Mouse (Mus musculus): ENCODE measurements around the gene Gm11492. TPM values are rescaled to one million over a fixed set of nuclear protein-coding genes. Genes with fewer than 3 reads are reported as not detected.

Gm11492 gene
- polyA plus RNA-seq, 1 experiment from 2014 or later: not detected

- WGBS (ENCODE audit: insufficient replicate concordance): under 1% methylated on average over 61 of the region's 61 CpGs
- peak; percentile 98 for ATAC-seq (ENCODE audit: insufficient read depth)
- Histone ChIP-seq H3K27ac (replicated peaks) (peak within 1 kb of the TSS; percentile 96), H3K9me3 (replicated peaks) (no peaks in the 10 kb centered on the region), H3K36me3 (replicated peaks) (peaks cover 12% of the 10 kb centered on the region), H3K27me3 (no peaks in the 10 kb centered on the region), H3K9ac (peak within 1 kb of the TSS; percentile 81), H3K4me2 (peak within 1 kb of the TSS; percentile 87), H3K4me1 (replicated peaks) (peaks cover 63% of the 10 kb centered on the region), H3K4me3 (replicated peaks) (peak within 1 kb of the TSS; percentile 74)
Measured at GRCm38 (mm10) chr11:87591526-87592353, 25.3 kb downstream of the Gm11492 start, which contains the start of gene Mtmr4. TSS of gene Mtmr4 (plus strand) at chr11:87592162.

GRCm38 (mm10) chr11:87592354-87592695 is 25.9 kb downstream of the Gm11492 start:
- under 1% methylated on average over 15 of the region's 15 CpGs for WGBS (ENCODE audit: insufficient replicate concordance)
- peaks cover 67% of the 10 kb centered on the region for H3K4me1 ChIP-seq (replicated peaks)
- ATAC-seq (ENCODE audit: insufficient read depth): no peak

DNA sequence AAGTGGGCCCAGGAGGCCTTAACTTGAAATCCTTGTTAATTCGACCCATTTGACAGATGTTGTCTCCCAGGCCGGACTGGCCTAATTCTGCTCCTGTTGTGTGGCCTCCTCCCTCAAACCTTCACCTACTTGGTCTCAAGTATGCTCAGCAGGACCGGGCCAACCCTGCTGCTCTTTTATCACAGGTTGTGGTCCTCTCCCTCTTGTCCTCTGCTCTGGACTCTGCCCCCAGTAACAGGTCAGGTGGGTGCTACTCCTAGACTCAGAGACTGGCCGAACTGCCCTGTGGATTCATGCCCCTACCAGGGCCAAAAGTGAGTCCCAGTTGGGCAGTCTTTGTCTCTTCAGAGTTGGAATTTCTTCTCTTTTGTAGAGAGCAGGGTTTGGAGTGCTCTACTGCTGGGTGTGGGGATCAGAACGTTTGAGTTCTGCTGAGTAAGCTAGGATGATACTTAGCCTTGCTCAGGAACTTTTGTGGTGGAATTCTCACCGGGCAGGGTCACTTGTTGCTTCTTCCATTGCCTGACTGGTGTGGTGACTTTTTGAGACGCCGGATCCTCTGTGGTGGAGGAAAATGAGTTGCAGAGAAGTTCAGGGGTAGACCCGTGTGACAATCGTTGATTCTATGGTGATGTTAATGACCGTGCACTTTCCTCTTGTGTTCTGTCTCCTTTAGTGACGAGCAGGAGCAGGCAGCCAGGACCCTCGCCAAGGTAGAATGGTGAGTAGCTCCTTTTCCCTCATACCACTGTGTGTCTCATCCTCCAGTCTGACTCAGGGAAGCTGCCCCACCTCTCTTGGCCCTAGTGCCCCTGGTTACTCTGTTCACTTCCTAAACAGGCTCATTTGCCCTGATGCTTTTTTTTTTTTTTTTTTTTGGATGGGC is 26.5 kb downstream of the Gm11492 start:
- peaks cover 67% of the 10 kb centered on the region for H3K4me1 ChIP-seq (replicated peaks)

More at GRCm38 (mm10) chr11:87592354-87592695, 25.9 kb downstream of the Gm11492 start:
- no peaks in the 10 kb centered on the region for H3K9me3 ChIP-seq (replicated peaks)
- peak overlapping the region; percentile 79 for H3K9ac ChIP-seq
- peak overlapping the region; percentile 74 for H3K4me3 ChIP-seq (replicated peaks)
- peak overlapping the region; percentile 96 for H3K27ac ChIP-seq (replicated peaks)
- no peaks in the 10 kb centered on the region for H3K27me3 ChIP-seq
- peaks cover 18% of the 10 kb centered on the region for H3K36me3 ChIP-seq (replicated peaks)
- H3K4me2 ChIP-seq: peak overlapping the region; percentile 87

DNA sequence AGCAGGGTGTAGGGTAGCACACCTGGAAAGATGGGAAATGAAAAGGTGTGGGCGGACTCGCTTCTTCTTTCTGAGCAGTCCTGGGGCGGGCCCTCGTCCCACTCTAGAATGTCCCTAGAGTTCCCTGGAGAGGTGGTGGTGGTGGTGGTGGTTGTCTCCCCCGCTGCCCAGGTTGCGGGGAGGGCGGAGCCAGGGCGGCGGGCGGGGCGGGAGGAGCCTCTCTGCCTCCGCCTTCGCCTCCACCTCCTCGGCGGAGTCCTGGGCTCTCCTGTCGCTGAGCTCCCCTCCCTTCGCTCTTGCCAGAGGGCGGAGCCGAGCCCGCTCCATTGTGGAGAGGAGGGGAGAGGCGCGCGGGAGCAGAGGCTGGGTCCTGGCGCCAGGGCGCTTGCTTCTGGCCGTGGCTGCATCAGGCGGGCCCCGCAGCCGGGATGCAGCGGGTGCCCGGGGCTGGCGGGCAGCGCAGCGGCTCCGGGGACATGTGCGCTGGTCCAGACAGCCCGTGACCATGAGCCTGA is 28.9 kb downstream of the Gm11492 start:
- peak overlapping the region; percentile 63 for H3K4me3 ChIP-seq (replicated peaks)
- H3K9me3 ChIP-seq (replicated peaks): no peaks in the 10 kb centered on the region
- peaks cover 53% of the 10 kb centered on the region for H3K4me1 ChIP-seq (replicated peaks)
- peak overlapping the region; percentile 60 for H3K27ac ChIP-seq (replicated peaks)
- no peaks in the 10 kb centered on the region for H3K27me3 ChIP-seq
- 3% methylated on average over 32 of the region's 37 CpGs for WGBS (ENCODE audit: insufficient replicate concordance)
- H3K9ac ChIP-seq: peak overlapping the region; percentile 69
- ATAC-seq (ENCODE audit: insufficient read depth): peak; percentile 14
- peaks cover 48% of the 10 kb centered on the region for H3K36me3 ChIP-seq (replicated peaks)
- peak overlapping the region; percentile 99 for H3K4me2 ChIP-seq

More for the DNA sequence above, 26.5 kb downstream of the Gm11492 start:
- peaks cover 24% of the 10 kb centered on the region for H3K36me3 ChIP-seq (replicated peaks)
- H3K4me3 ChIP-seq (replicated peaks): peak overlapping the region; percentile 74
- peak overlapping the region; percentile 87 for H3K4me2 ChIP-seq
- ATAC-seq (ENCODE audit: insufficient read depth): no peak
- H3K9ac ChIP-seq: peak overlapping the region; percentile 79
- no peaks in the 10 kb centered on the region for H3K27me3 ChIP-seq
- WGBS (ENCODE audit: insufficient replicate concordance): 39% methylated on average over 13 of the region's 13 CpGs
- no peaks in the 10 kb centered on the region for H3K9me3 ChIP-seq (replicated peaks)
- peak overlapping the region; percentile 96 for H3K27ac ChIP-seq (replicated peaks)

GRCm38 (mm10) chr11:87595976-87596375 is 29.5 kb downstream of the Gm11492 start:
- peak overlapping the region; percentile 99 for H3K4me2 ChIP-seq
- 0 out of 2 replicates have a peak overlapping the region, but pooled peaks have one; percentile 59 for H3K27ac ChIP-seq (replicated peaks)
- ATAC-seq (ENCODE audit: insufficient read depth): no peak
- peak overlapping the region; percentile 63 for H3K4me3 ChIP-seq (replicated peaks)
- 42% methylated on average over 7 of the region's 7 CpGs for WGBS (ENCODE audit: insufficient replicate concordance)
- peak overlapping the region; percentile 69 for H3K9ac ChIP-seq
- no peaks in the 10 kb centered on the region for H3K9me3 ChIP-seq (replicated peaks)
- peaks cover 54% of the 10 kb centered on the region for H3K36me3 ChIP-seq (replicated peaks)
- peaks cover 47% of the 10 kb centered on the region for H3K4me1 ChIP-seq (replicated peaks)
- H3K27me3 ChIP-seq: no peaks in the 10 kb centered on the region

DNA sequence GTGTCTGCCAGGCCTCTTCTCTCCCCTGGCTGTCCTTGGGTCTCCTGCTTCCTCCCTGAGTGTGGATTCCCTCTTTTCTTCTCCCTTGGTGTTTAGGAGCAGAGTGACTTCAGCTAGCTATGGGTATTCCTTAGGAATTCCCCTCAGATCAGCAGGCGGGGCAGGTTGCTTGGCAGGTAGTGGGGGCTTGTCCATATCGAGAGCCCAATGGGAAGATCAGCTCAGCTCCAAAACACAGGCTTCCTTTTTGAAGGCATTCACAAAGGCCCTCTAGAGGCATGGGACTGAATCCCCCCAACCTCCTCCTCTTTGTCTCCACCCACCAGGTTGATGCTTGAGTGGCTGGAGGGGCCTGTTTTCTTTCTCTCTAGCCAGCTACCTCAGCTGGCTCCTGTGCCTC is 30.0 kb downstream of the Gm11492 start:
- Histone ChIP-seq H3K27ac (replicated peaks) (no peak overlapping the region), H3K27me3 (no peaks in the 10 kb centered on the region), H3K36me3 (replicated peaks) (peaks cover 59% of the 10 kb centered on the region), H3K4me2 (peak overlapping the region; percentile 99), H3K4me3 (replicated peaks) (0 out of 2 replicates have a peak overlapping the region, but pooled peaks have one; percentile 63), H3K9ac (no peak overlapping the region), H3K4me1 (replicated peaks) (peaks cover 47% of the 10 kb centered on the region), H3K9me3 (replicated peaks) (no peaks in the 10 kb centered on the region)
- 42% methylated on average over 2 of the region's 2 CpGs for WGBS (ENCODE audit: insufficient replicate concordance)
- ATAC-seq (ENCODE audit: insufficient read depth): no peak

DNA sequence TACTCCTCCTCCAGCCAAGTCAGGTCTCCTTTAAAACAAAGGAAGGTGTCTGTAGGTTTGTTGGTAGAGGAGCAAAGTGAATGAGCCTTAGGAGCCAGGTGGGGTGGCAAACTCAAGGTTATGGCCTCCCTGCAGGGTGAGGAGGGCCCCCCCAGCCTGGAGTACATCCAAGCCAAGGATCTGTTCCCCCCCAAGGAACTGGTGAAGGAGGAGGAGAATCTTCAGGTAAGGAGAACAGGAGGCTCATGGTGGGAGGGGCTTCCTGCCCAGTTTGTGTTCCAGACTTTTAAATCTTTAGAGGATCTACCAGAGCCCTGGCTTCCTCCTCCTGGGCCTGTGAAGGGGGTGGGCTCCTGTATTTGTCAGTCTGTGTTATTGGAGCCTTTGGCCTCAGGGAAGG is 30.6 kb downstream of the Gm11492 start:
- Histone ChIP-seq H3K9ac (no peak overlapping the region), H3K36me3 (replicated peaks) (peaks cover 65% of the 10 kb centered on the region), H3K27ac (replicated peaks) (no peak overlapping the region), H3K27me3 (no peaks in the 10 kb centered on the region), H3K4me3 (replicated peaks) (no peak overlapping the region), H3K4me1 (replicated peaks) (peaks cover 47% of the 10 kb centered on the region), H3K9me3 (replicated peaks) (no peaks in the 10 kb centered on the region), H3K4me2 (no peak overlapping the region)
- ATAC-seq (ENCODE audit: insufficient read depth): no peak

- Histone ChIP-seq H3K9ac (no peak overlapping the region), H3K4me3 (replicated peaks) (no peak overlapping the region), H3K36me3 (replicated peaks) (peaks cover 83% of the 10 kb centered on the region), H3K9me3 (replicated peaks) (no peaks in the 10 kb centered on the region), H3K4me2 (no peak overlapping the region), H3K27me3 (no peaks in the 10 kb centered on the region), H3K4me1 (replicated peaks) (peaks cover 26% of the 10 kb centered on the region), H3K27ac (replicated peaks) (no peak overlapping the region)
- no peak for ATAC-seq (ENCODE audit: insufficient read depth)
- 81% methylated on average over 13 of the region's 13 CpGs for WGBS (ENCODE audit: insufficient replicate concordance)
Measured at GRCm38 (mm10) chr11:87599395-87600089, 33.1 kb downstream of the Gm11492 start.

- Histone ChIP-seq H3K36me3 (replicated peaks) (peaks cover 90% of the 10 kb centered on the region), H3K27me3 (no peaks in the 10 kb centered on the region), H3K9ac (no peak overlapping the region), H3K4me1 (replicated peaks) (peaks cover 17% of the 10 kb centered on the region), H3K4me3 (replicated peaks) (no peak overlapping the region), H3K27ac (replicated peaks) (no peak overlapping the region), H3K9me3 (replicated peaks) (no peaks in the 10 kb centered on the region), H3K4me2 (no peak overlapping the region)
- WGBS (ENCODE audit: insufficient replicate concordance): 87% methylated on average over 10 of the region's 10 CpGs
- no peak for ATAC-seq (ENCODE audit: insufficient read depth)
Measured at GRCm38 (mm10) chr11:87600322-87600853, 33.9 kb downstream of the Gm11492 start.

- H3K27me3 ChIP-seq: no peaks in the 10 kb centered on the region
- H3K36me3 ChIP-seq (replicated peaks): peaks cover 99% of the 10 kb centered on the region
- no peak overlapping the region for H3K4me2 ChIP-seq
- H3K4me3 ChIP-seq (replicated peaks): no peak overlapping the region
- 88% methylated on average over 9 of the region's 9 CpGs for WGBS (ENCODE audit: insufficient replicate concordance)
- H3K9ac ChIP-seq: no peak overlapping the region
- no peak for ATAC-seq (ENCODE audit: insufficient read depth)
- H3K27ac ChIP-seq (replicated peaks): no peak overlapping the region
- H3K4me1 ChIP-seq (replicated peaks): no peaks in the 10 kb centered on the region
- no peaks in the 10 kb centered on the region for H3K9me3 ChIP-seq (replicated peaks)
Measured at GRCm38 (mm10) chr11:87602234-87602633, 35.8 kb downstream of the Gm11492 start.
